Mouse (Mus musculus): ENCODE results near the gene Itgav.

The Itgav gene

GRCm38 (mm10) chr2:83744276-83744952 is 20.2 kb downstream of the Itgav start:
- in situ Hi-C loops (cut with MboI, MseI) = no loop called here

- in situ Hi-C loops (cut with MboI, MseI) = no loop called here
Observed at GRCm38 (mm10) chr2:83745257-83745656, 21.1 kb downstream of the Itgav start.

DNA sequence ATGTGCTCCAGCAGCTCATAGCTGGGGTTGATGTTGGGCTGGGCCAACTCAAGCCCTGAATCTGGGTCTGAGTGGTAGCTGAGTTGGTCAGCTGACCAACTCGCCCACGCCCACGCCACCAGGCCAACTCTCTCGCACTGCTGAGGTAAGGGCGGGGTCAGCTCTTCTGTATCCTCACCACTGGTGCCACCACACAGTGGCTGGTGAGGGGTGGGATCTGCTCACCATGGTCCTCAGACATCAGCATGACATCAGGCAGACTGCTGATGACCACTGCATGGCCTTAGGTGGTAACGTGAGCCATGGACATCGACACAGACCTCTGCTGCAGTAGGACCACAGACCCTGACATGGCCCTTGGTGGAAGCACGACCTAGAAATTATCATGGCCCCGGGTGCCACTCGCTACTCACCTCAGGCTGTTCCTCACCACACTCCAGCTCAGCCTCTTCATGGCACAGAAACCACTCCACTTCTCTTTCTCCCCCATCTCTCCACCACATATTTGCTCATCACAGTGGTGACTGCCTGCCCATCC is 24.5 kb downstream of the Itgav start:
- in situ Hi-C loops (cut with MboI, MseI) = no loop called here

DNA sequence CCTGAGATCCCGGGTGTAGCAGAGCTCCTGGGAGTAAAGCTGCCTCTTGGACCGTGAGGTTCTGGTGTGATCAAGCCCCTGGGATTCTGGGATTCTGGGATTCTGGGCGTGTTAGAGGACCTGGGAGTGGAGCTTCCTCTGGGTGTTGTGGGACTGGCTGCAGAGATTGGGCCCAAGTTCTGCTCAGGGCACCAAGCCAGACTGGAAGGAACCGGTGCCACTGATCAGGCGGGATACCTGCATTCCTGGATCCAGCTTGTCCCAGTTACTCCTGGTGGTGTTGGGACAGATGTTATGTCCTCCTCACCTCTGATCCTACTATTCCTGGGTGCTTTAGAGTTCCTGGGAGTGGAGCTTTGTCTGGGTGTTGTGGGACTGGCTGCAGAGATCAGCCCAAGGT is 28.8 kb downstream of the Itgav start:
- in situ Hi-C loops (cut with MboI, MseI) = no loop called here

GRCm38 (mm10) chr2:83754306-83754837 is 30.2 kb downstream of the Itgav start:
- in situ Hi-C loops (cut with MboI, MseI) = no loop called here

GRCm38 (mm10) chr2:83758606-83759215 is 34.5 kb downstream of the Itgav start:
- in situ Hi-C loops (cut with MboI, MseI) = no loop called here

GRCm38 (mm10) chr2:83759216-83759648 is 35.0 kb downstream of the Itgav start:
- in situ Hi-C loops (cut with MboI, MseI) = no loop called here

GRCm38 (mm10) chr2:83759667-83760066 is 35.5 kb downstream of the Itgav start:
- in situ Hi-C loops (cut with MboI, MseI) = no loop called here

DNA sequence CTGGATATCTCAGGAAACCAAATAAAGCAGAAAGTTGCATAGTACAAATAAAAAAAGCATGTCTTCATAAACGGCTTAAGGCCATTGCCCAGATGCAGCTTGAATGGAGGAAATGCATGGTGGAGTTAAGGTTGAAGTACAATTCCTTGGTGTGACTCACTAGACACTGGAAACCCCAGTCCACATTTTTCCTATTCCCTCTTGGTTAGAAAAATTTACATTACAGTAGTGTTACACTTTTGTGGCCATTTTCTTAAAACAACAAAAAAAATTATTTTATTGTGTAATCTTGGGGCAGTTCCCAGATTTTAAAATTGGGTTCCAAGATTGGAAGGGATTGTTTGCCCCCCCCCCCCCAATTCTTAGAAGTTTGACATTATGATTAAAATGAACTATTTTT is 35.9 kb downstream of the Itgav start:
- in situ Hi-C loops (cut with MboI, MseI) = no loop called here

GRCm38 (mm10) chr2:83761506-83761905 is 37.3 kb downstream of the Itgav start:
- in situ Hi-C loops (cut with MboI, MseI) = no loop called here

DNA sequence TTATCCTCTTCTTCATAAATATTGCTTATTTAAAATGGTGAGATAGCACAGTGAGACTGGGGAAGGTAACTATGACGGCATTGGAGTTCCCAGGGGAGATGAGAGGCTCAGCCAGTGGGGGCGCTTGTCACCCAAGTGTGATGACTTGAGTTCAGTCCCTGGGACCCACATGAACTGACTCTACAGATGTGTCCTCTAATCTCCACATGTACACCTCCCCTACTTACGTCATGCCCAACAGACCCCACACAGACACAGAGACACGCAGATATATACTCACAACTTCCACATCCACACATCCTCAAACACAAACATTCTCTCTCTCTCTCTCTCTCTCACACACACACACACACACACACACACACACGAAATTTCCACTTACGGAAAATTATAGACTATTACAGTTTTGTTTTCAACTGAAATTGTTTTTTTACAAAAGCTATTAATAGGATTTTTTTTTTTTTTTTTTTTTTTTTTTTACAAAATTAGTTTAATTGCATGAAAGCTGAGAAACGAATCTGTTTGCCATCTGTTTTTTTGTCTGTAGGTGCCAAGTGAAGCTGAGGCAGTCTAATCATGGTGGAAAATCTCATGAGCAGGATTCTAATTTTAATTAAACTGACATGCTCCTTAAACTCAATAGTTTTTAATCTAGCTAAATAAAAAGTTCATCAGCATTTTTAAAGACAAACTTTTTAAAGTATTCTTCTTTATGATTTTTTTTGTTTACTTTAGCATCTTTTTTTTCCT is 38.1 kb downstream of the Itgav start:
- in situ Hi-C loops (cut with MboI, MseI) = no loop called here

- in situ Hi-C loops (cut with MboI, MseI) = no loop called here
Observed at GRCm38 (mm10) chr2:83766058-83766457, 41.9 kb downstream of the Itgav start.

DNA sequence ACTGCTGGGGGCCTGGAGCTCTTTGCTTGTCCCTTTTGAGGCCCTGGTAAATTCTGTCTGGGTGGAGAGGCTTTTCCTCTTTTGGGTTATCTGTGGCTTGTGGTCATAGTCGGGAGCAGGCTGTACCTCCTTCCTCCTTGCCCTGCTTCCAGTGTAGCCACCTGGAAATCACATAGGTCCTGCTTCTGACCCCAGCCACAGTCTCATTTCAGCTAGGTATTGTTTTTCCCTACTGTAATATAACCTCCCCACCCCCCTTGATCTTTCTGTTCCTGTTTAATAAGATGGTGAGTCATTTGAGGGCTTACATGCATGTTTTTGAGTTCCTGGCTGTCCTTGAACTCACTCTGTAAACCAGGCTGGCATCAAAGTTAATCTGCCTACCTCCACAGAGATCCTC is 42.7 kb downstream of the Itgav start:
- in situ Hi-C loops (cut with MboI, MseI) = no loop called here

DNA sequence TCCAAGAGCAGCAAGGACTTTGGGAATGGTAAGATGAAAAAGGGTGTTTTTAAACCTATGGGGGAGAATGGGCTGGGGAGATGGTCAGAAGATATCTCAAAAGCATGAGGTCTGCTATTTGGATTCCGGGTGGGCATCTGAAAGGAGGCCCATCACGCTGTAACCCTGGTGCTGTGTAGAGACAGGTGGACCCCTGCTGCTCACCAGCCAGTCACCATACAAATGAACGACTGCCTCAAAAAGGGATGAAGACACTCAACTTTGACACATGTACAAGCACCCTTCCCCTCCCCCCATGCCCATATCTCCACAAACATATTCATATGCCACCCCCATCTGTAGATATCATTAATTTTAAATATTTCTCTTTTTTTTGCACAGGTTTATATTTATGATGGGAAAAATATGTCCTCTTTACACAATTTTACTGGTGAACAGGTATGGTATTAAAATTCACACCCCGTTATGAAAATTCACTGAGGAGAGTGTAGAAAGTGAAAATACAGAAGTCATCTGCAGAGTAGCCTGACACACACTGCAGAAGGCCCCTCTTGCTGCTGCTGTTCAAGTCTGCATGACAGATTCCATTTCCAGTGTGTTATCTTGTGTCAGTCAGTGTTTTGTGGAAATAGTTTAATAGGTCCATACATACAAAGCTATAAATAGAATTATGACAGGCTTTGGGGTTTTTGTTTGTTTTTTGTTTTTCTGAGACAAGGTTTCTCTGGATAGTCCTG is 44.3 kb downstream of the Itgav start:
- in situ Hi-C loops (cut with MboI, MseI) = no loop called here

- in situ Hi-C loops (cut with MboI, MseI) = loop anchor here (10.0 kb wide), 1 partner anchor 106 kb away; no protein-coding TSS in a partner anchor
Observed at GRCm38 (mm10) chr2:83771155-83771812, 47.1 kb downstream of the Itgav start.

DNA sequence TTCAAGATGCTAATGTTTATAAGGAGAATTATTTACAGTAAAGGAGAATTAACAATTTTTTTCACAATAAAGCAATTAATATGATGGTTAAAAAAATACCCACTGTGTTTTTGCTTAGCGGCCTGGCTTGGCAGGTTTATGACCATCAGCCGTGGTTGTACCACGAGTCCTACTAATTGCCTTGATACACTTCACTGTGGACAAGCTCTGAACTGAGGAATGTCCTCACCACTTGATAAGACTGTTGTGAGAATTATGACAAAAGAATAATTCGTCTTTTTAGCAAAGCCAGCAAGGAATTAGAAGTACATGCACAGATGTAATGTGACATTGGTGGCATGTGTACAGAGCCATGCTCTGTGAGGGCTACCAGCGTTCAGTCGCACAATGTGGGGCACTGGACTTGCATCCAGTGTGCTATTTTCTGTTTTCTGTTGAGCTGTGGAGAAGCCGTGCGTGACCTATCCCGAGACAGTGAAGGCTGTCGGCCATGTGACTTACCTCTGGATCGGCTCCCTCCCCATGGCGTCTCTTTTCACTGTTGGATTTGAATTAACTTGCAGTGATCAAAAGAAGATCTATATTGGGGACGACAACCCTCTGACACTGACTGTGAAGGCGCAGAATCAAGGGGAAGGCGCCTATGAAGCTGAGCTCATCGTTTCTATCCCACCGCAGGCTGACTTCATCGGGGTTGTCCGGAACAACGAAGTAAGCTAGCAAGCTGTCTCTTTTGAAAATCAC is 67.3 kb downstream of the Itgav start:
- in situ Hi-C loops (cut with MboI, MseI) = no loop called here

DNA sequence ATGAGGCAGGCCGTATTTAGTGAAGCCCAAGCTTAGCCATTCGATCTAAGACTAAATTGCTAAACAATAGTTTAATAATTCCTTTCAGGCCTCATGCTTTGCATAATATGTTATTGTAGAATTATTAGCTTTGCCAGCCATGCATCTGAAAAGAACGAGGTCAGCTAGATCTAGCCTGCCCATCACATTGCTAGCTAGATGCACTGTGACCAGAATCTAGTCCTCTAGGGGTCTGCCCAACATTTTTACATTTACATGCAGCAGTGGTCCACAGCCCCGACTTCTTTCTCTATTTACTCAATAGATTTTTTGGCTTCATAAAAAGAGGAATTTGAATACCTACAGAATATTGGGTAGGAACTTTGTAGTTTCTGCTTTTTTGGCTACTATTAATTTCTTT is 67.9 kb downstream of the Itgav start:
- in situ Hi-C loops (cut with MboI, MseI) = no loop called here

GRCm38 (mm10) chr2:83795766-83796165 is 71.6 kb downstream of the Itgav start:
- in situ Hi-C loops (cut with MboI, MseI) = no loop called here

DNA sequence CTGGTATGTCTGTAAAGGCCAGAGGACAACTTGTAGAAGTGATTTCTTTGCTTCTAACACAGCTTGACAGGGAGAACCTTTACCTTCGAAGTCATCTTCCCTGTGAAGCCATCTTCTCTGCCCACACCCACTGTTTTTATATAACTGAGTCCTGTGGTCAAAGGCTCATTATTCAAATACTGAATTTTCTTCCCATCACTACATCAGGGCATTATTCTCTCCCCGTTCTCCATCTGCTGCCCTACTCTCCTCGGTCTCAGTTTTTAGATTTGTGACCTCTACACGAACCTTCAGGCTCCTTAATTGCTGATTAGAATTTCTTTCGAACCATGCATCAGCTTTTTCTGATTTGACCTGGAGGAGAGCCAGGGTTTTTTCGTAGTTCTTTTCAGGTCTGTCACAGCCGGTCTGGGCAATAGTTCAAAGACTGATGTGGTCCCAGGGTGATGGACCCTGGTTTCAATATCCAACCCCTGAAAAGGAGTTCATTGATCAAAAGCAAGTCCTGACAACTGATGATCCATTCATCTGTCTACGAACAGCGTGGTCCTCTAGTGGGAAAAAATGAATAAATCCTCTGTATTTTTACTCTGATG is 73.8 kb downstream of the Itgav start:
- in situ Hi-C loops (cut with MboI, MseI) = no loop called here
